Mouse (Mus musculus): ENCODE measurements around the gene Dmac1. TPM values are rescaled to one million over a fixed set of nuclear protein-coding genes. Genes with fewer than 3 reads are reported as not detected.

Dmac1 gene
- polyA plus RNA-seq (2015; fragmentation: Nextera tagmentation; extraction: Ambion mirVana), result 97.4 and 111 TPM in 2 replicates

GRCm38 (mm10) chr4:75278197-75279175 lies at the start of gene Dmac1:
Gene Dmac1, minus strand, starts transcription at chr4:75278305.
- peak within 1 kb of the TSS; percentile 62 for H3K27ac ChIP-seq

GRCm38 (mm10) chr4:75315431-75315830 lies 37.3 kb upstream of the Dmac1 start:
- Histone ChIP-seq H3K27ac (no peak overlapping the region), H3K27me3 (no peaks in the 10 kb centered on the region), H3K9me3 (replicated peaks) (0 out of 2 replicates have a peak, but pooled peaks cover under 1% of the 10 kb centered on the region), H3K4me2 (no peak overlapping the region), H3K4me3 (no peak overlapping the region), H3K4me1 (replicated peaks) (no peaks in the 10 kb centered on the region), H3K9ac (no peak overlapping the region), H3K36me3 (no peaks in the 10 kb centered on the region)
- ATAC-seq (replicated peaks; ENCODE audit: insufficient number of reproducible peaks, insufficient read depth, low FRiP score, low read depth), result no peak
- WGBS, result 59% methylated on average over 1 of the region's 1 CpGs

More at GRCm38 (mm10) chr4:75278197-75279175, at the start of gene Dmac1:
- Histone ChIP-seq H3K27me3 (no peaks in the 10 kb centered on the region), H3K9me3 (replicated peaks) (no peaks in the 10 kb centered on the region), H3K36me3 (peaks cover 10% of the 10 kb centered on the region), H3K4me3 (peak within 1 kb of the TSS; percentile 91), H3K4me2 (peak within 1 kb of the TSS; percentile 64), H3K4me1 (replicated peaks) (peaks cover 2% of the 10 kb centered on the region; the same call in 1 of the 2 replicates), H3K9ac (peak within 1 kb of the TSS; percentile 88)
- ATAC-seq (replicated peaks; ENCODE audit: insufficient number of reproducible peaks, insufficient read depth, low FRiP score, low read depth), result peak; percentile 96
- 16% methylated on average over 23 of the region's 23 CpGs for WGBS

- Histone ChIP-seq H3K9ac (no peak overlapping the region), H3K27me3 (no peaks in the 10 kb centered on the region), H3K27ac (no peak overlapping the region), H3K36me3 (no peaks in the 10 kb centered on the region), H3K4me1 (replicated peaks) (no peaks in the 10 kb centered on the region), H3K9me3 (replicated peaks) (0 out of 2 replicates have a peak, but pooled peaks cover 4% of the 10 kb centered on the region), H3K4me3 (no peak overlapping the region), H3K4me2 (no peak overlapping the region)
- no peak for ATAC-seq (replicated peaks; ENCODE audit: insufficient number of reproducible peaks, insufficient read depth, low FRiP score, low read depth)
- 77% methylated on average over 1 of the region's 1 CpGs for WGBS
These were observed 36.9 kb upstream of the Dmac1 start for GRCm38 (mm10) chr4:75315007-75315406.

GRCm38 (mm10) chr4:75311918-75312317 lies 33.8 kb upstream of the Dmac1 start:
- H3K27ac ChIP-seq, result no peak overlapping the region
- 82% methylated on average over 2 of the region's 2 CpGs for WGBS
- ATAC-seq (replicated peaks; ENCODE audit: insufficient number of reproducible peaks, insufficient read depth, low FRiP score, low read depth), result no peak
- H3K4me3 ChIP-seq, result no peak overlapping the region
- H3K9ac ChIP-seq, result no peak overlapping the region
- no peak overlapping the region for H3K4me2 ChIP-seq
- H3K27me3 ChIP-seq, result no peaks in the 10 kb centered on the region
- H3K4me1 ChIP-seq (replicated peaks), result no peaks in the 10 kb centered on the region
- H3K9me3 ChIP-seq (replicated peaks), result 0 out of 2 replicates have a peak, but pooled peaks cover 4% of the 10 kb centered on the region
- no peaks in the 10 kb centered on the region for H3K36me3 ChIP-seq

- 48% methylated on average over 2 of the region's 2 CpGs for WGBS
- 0 out of 2 replicates have a peak, but pooled peaks cover 4% of the 10 kb centered on the region for H3K9me3 ChIP-seq (replicated peaks)
These were observed 33.2 kb upstream of the Dmac1 start for GRCm38 (mm10) chr4:75311305-75311704.

GRCm38 (mm10) chr4:75300205-75300972 lies 22.3 kb upstream of the Dmac1 start:
- ATAC-seq (replicated peaks; ENCODE audit: insufficient number of reproducible peaks, insufficient read depth, low FRiP score, low read depth), result no peak
- Histone ChIP-seq H3K4me3 (no peak overlapping the region), H3K27ac (no peak overlapping the region), H3K9ac (no peak overlapping the region), H3K4me2 (no peak overlapping the region), H3K9me3 (replicated peaks) (no peaks in the 10 kb centered on the region), H3K27me3 (no peaks in the 10 kb centered on the region), H3K36me3 (no peaks in the 10 kb centered on the region), H3K4me1 (replicated peaks) (no peaks in the 10 kb centered on the region)
- 64% methylated on average over 1 of the region's 1 CpGs for WGBS

More at GRCm38 (mm10) chr4:75311305-75311704, 33.2 kb upstream of the Dmac1 start:
- Histone ChIP-seq H3K9ac (no peak overlapping the region), H3K4me3 (no peak overlapping the region), H3K27ac (no peak overlapping the region), H3K4me2 (no peak overlapping the region), H3K4me1 (replicated peaks) (no peaks in the 10 kb centered on the region), H3K36me3 (no peaks in the 10 kb centered on the region), H3K27me3 (no peaks in the 10 kb centered on the region)
- ATAC-seq (replicated peaks; ENCODE audit: insufficient number of reproducible peaks, insufficient read depth, low FRiP score, low read depth), result no peak

- Histone ChIP-seq H3K4me2 (no peak overlapping the region), H3K9ac (no peak overlapping the region), H3K27ac (no peak overlapping the region), H3K4me1 (replicated peaks) (no peaks in the 10 kb centered on the region), H3K27me3 (no peaks in the 10 kb centered on the region), H3K36me3 (no peaks in the 10 kb centered on the region), H3K4me3 (no peak overlapping the region), H3K9me3 (replicated peaks) (no peaks in the 10 kb centered on the region)
- ATAC-seq (replicated peaks; ENCODE audit: insufficient number of reproducible peaks, insufficient read depth, low FRiP score, low read depth), result no peak
- WGBS, result 59% methylated on average over 4 of the region's 4 CpGs
These were observed 14.2 kb upstream of the Dmac1 start for GRCm38 (mm10) chr4:75292315-75292714.

- Histone ChIP-seq H3K9me3 (replicated peaks) (no peaks in the 10 kb centered on the region), H3K4me1 (replicated peaks) (no peaks in the 10 kb centered on the region), H3K9ac (no peak overlapping the region), H3K27ac (no peak overlapping the region), H3K27me3 (no peaks in the 10 kb centered on the region), H3K4me3 (no peak overlapping the region), H3K36me3 (no peaks in the 10 kb centered on the region), H3K4me2 (no peak overlapping the region)
- 53% methylated on average over 4 of the region's 4 CpGs for WGBS
- ATAC-seq (replicated peaks; ENCODE audit: insufficient number of reproducible peaks, insufficient read depth, low FRiP score, low read depth), result no peak
These were observed 13.0 kb upstream of the Dmac1 start for GRCm38 (mm10) chr4:75291142-75291541.

- ATAC-seq (replicated peaks; ENCODE audit: insufficient number of reproducible peaks, insufficient read depth, low FRiP score, low read depth), result peak; percentile 71
- Histone ChIP-seq H3K4me1 (replicated peaks) (peaks cover 2% of the 10 kb centered on the region; the same call in 1 of the 2 replicates), H3K4me2 (peak overlapping the region; percentile 64), H3K9me3 (replicated peaks) (no peaks in the 10 kb centered on the region), H3K4me3 (peak overlapping the region; percentile 91), H3K27me3 (no peaks in the 10 kb centered on the region), H3K9ac (peak overlapping the region; percentile 88), H3K36me3 (peaks cover 10% of the 10 kb centered on the region), H3K27ac (peak overlapping the region; percentile 62)
- 6% methylated on average over 30 of the region's 30 CpGs for WGBS
These were observed 473 bp downstream of the Dmac1 start for GRCm38 (mm10) chr4:75277467-75278196.

- Histone ChIP-seq H3K27ac (no peak overlapping the region), H3K9ac (no peak overlapping the region), H3K36me3 (peaks cover 10% of the 10 kb centered on the region), H3K9me3 (replicated peaks) (no peaks in the 10 kb centered on the region), H3K4me3 (no peak overlapping the region), H3K4me1 (replicated peaks) (peaks cover 2% of the 10 kb centered on the region; the same call in 1 of the 2 replicates), H3K4me2 (no peak overlapping the region), H3K27me3 (no peaks in the 10 kb centered on the region)
- no peak for ATAC-seq (replicated peaks; ENCODE audit: insufficient number of reproducible peaks, insufficient read depth, low FRiP score, low read depth)
- 80% methylated on average over 2 of the region's 2 CpGs for WGBS
These were observed 2.4 kb downstream of the Dmac1 start for GRCm38 (mm10) chr4:75275737-75276136.
